Mouse (Mus musculus) stomach, embryonic 15.5 days (tissue): ENCODE measurements around the gene Pak3. TPM values are rescaled to one million over a fixed set of nuclear protein-coding genes. Genes with fewer than 3 reads are reported as not detected.

ENCODE experiments used
- ATAC-seq: fragments of 200-750 bp; cut with Nextera tagmentation; 2 replicates; pipeline ENCODE4 v1.8.0; 2017; ENCODE audit warnings: low read depth, moderate number of reproducible peaks, moderate TSS enrichment; ENCODE audit not compliant: insufficient read depth, low FRiP score
- H3K27ac ChIP-seq: fragments of 300-500 bp; sonication (generic); 2 replicates; pipeline ENCODE4 v1.5.1; 2015; ENCODE audit warnings: mild to moderate bottlenecking, inconsistent platforms
- H3K27me3 ChIP-seq: fragments of 300-500 bp; sonication (generic); replicated peaks from 2 replicates; pipeline ENCODE4 v1.6.1; 2015; ENCODE audit warnings: inconsistent platforms
- H3K36me3 ChIP-seq: fragments of 300-500 bp; sonication (generic); 2 replicates; pipeline ENCODE4 v1.6.1; 2015; ENCODE audit warnings: inconsistent platforms
- H3K4me1 ChIP-seq: fragments of 300-500 bp; sonication (generic); 2 replicates; pipeline ENCODE4 v1.6.1; 2015; ENCODE audit warnings: inconsistent platforms
- H3K4me2 ChIP-seq: fragments of 300-500 bp; sonication (generic); 2 replicates; pipeline ENCODE4 v1.6.1; 2015; ENCODE audit warnings: mild to moderate bottlenecking, inconsistent platforms
- H3K4me3 ChIP-seq: fragments of 300-500 bp; sonication (generic); replicated peaks from 2 replicates; pipeline ENCODE4 v1.5.1; 2015; ENCODE audit warnings: inconsistent platforms
- H3K9ac ChIP-seq: fragments of 300-500 bp; sonication (generic); 2 replicates; pipeline ENCODE4 v1.6.1; 2015; ENCODE audit warnings: inconsistent platforms
- H3K9me3 ChIP-seq: fragments of 300-500 bp; sonication (generic); 2 replicates; pipeline ENCODE4 v1.6.1; 2016; ENCODE audit warnings: inconsistent platforms
- WGBS: fragments of 180-500 bp; shearing (Covaris S2); methylation state at CpG from one replicate; pipeline ENCODE4 v1.1.7; 2015; 5-methylcytosine and 5-hydroxymethylcytosine counted together
- polyA plus RNA-seq: library from polyadenylated mRNA; unstranded; fragments of >200 nt; fragmentation: Nextera tagmentation; extraction: Ambion mirVana; gene quantifications from 2 replicates; pipeline ENCODE4 v1.2.1, GENCODE M21; 2015

Pak3 gene
- polyA plus RNA-seq, 1 experiment from 2014 or later: 10.1 TPM

- H3K9me3 ChIP-seq: no peaks in the 10 kb centered on the region
- no peak for ATAC-seq
- WGBS: 51% methylated on average over 3 of the region's 3 CpGs
Measured at GRCm38 (mm10) chrX:143668242-143668641, 149.9 kb downstream of the Pak3 start.

GRCm38 (mm10) chrX:143678566-143678965, 160.2 kb downstream of the Pak3 start:
- H3K27ac ChIP-seq: no peak overlapping the region
- 68% methylated on average over 2 of the region's 2 CpGs for WGBS
- H3K4me1 ChIP-seq: no peaks in the 10 kb centered on the region
- H3K27me3 ChIP-seq: no peaks in the 10 kb centered on the region
- H3K4me3 ChIP-seq: no peak overlapping the region
- ATAC-seq: no peak
- no peak overlapping the region for H3K4me2 ChIP-seq
- H3K9me3 ChIP-seq: no peaks in the 10 kb centered on the region
- no peak overlapping the region for H3K9ac ChIP-seq
- no peaks in the 10 kb centered on the region for H3K36me3 ChIP-seq

More at GRCm38 (mm10) chrX:143668242-143668641, 149.9 kb downstream of the Pak3 start:
- Histone ChIP-seq H3K27me3 (no peaks in the 10 kb centered on the region), H3K27ac (no peak overlapping the region), H3K9ac (no peak overlapping the region), H3K36me3 (no peaks in the 10 kb centered on the region), H3K4me2 (no peak overlapping the region), H3K4me3 (no peak overlapping the region), H3K4me1 (no peaks in the 10 kb centered on the region)

GRCm38 (mm10) chrX:143722250-143722649, 203.9 kb downstream of the Pak3 start:
- no peak for ATAC-seq

GRCm38 (mm10) chrX:143725411-143725810, 207.0 kb downstream of the Pak3 start:
- no peaks in the 10 kb centered on the region for H3K9me3 ChIP-seq
- no peak overlapping the region for H3K4me3 ChIP-seq
- H3K4me1 ChIP-seq: no peaks in the 10 kb centered on the region
- no peaks in the 10 kb centered on the region for H3K36me3 ChIP-seq
- no peak overlapping the region for H3K4me2 ChIP-seq
- ATAC-seq: no peak
- no peaks in the 10 kb centered on the region for H3K27me3 ChIP-seq
- H3K27ac ChIP-seq: no peak overlapping the region
- WGBS: 87% methylated on average over 3 of the region's 3 CpGs
- H3K9ac ChIP-seq: no peak overlapping the region

More at GRCm38 (mm10) chrX:143722250-143722649, 203.9 kb downstream of the Pak3 start:
- Histone ChIP-seq H3K36me3 (no peaks in the 10 kb centered on the region), H3K27me3 (no peaks in the 10 kb centered on the region), H3K9me3 (no peaks in the 10 kb centered on the region), H3K9ac (no peak overlapping the region), H3K27ac (no peak overlapping the region), H3K4me1 (no peaks in the 10 kb centered on the region), H3K4me3 (no peak overlapping the region), H3K4me2 (no peak overlapping the region)
- 64% methylated on average over 1 of the region's 1 CpGs for WGBS

- Histone ChIP-seq H3K9me3 (no peaks in the 10 kb centered on the region), H3K27me3 (no peaks in the 10 kb centered on the region), H3K4me2 (no peak overlapping the region), H3K9ac (no peak overlapping the region), H3K27ac (no peak overlapping the region), H3K4me3 (no peak overlapping the region), H3K36me3 (no peaks in the 10 kb centered on the region), H3K4me1 (no peaks in the 10 kb centered on the region)
- WGBS: 36% methylated on average over 4 of the region's 4 CpGs
- ATAC-seq: no peak
Measured at GRCm38 (mm10) chrX:143736035-143736434, 217.6 kb downstream of the Pak3 start.

GRCm38 (mm10) chrX:143739171-143739570, 220.8 kb downstream of the Pak3 start:
- H3K9me3 ChIP-seq: no peaks in the 10 kb centered on the region
- H3K36me3 ChIP-seq: no peaks in the 10 kb centered on the region
- no peak overlapping the region for H3K4me2 ChIP-seq
- no peak overlapping the region for H3K4me3 ChIP-seq
- ATAC-seq: no peak
- no peaks in the 10 kb centered on the region for H3K4me1 ChIP-seq
- no peaks in the 10 kb centered on the region for H3K27me3 ChIP-seq
- WGBS: 27% methylated on average over 2 of the region's 2 CpGs
- no peak overlapping the region for H3K27ac ChIP-seq
- no peak overlapping the region for H3K9ac ChIP-seq

- 67% methylated on average over 3 of the region's 3 CpGs for WGBS
- Histone ChIP-seq H3K4me2 (no peak overlapping the region), H3K27ac (no peak overlapping the region), H3K9ac (no peak overlapping the region), H3K9me3 (no peaks in the 10 kb centered on the region), H3K4me3 (no peak overlapping the region), H3K36me3 (no peaks in the 10 kb centered on the region), H3K4me1 (no peaks in the 10 kb centered on the region), H3K27me3 (no peaks in the 10 kb centered on the region)
- ATAC-seq: no peak
Measured at GRCm38 (mm10) chrX:143762556-143762955, 244.2 kb downstream of the Pak3 start.

GRCm38 (mm10) chrX:143815948-143816347, 297.6 kb downstream of the Pak3 start:
- 67% methylated on average over 1 of the region's 1 CpGs for WGBS
- H3K4me3 ChIP-seq: no peak overlapping the region
- ATAC-seq: no peak
- H3K9me3 ChIP-seq: no peaks in the 10 kb centered on the region
- H3K36me3 ChIP-seq: no peaks in the 10 kb centered on the region
- no peak overlapping the region for H3K9ac ChIP-seq
- no peaks in the 10 kb centered on the region for H3K27me3 ChIP-seq
- H3K4me1 ChIP-seq: no peaks in the 10 kb centered on the region
- H3K4me2 ChIP-seq: no peak overlapping the region
- H3K27ac ChIP-seq: no peak overlapping the region

GRCm38 (mm10) chrX:143818961-143819360, 300.6 kb downstream of the Pak3 start:
- Histone ChIP-seq H3K27me3 (no peaks in the 10 kb centered on the region), H3K4me1 (no peaks in the 10 kb centered on the region), H3K9me3 (no peaks in the 10 kb centered on the region), H3K36me3 (no peaks in the 10 kb centered on the region), H3K27ac (no peak overlapping the region), H3K4me2 (no peak overlapping the region), H3K9ac (no peak overlapping the region), H3K4me3 (no peak overlapping the region)
- ATAC-seq: no peak
- 93% methylated on average over 2 of the region's 2 CpGs for WGBS

- Histone ChIP-seq H3K27ac (no peak overlapping the region), H3K4me2 (peak overlapping the region; percentile 40), H3K9ac (no peak overlapping the region), H3K27me3 (no peaks in the 10 kb centered on the region), H3K4me1 (no peaks in the 10 kb centered on the region), H3K36me3 (no peaks in the 10 kb centered on the region), H3K9me3 (no peaks in the 10 kb centered on the region), H3K4me3 (peak overlapping the region; percentile 32)
- WGBS: 45% methylated on average over 4 of the region's 4 CpGs
- no peak for ATAC-seq
Measured at GRCm38 (mm10) chrX:143826521-143826920, 308.1 kb downstream of the Pak3 start.

GRCm38 (mm10) chrX:143827212-143827611, 308.8 kb downstream of the Pak3 start, which contains the start of gene Capn6:
Gene Capn6 (minus strand): TSS chrX:143827414.
- peak; percentile 79 for ATAC-seq
- Histone ChIP-seq H3K4me1 (no peaks in the 10 kb centered on the region), H3K4me2 (peak within 1 kb of the TSS; percentile 40), H3K36me3 (no peaks in the 10 kb centered on the region), H3K27ac (no peak within 1 kb of the TSS), H3K4me3 (peak within 1 kb of the TSS; percentile 32), H3K9ac (no peak within 1 kb of the TSS), H3K27me3 (no peaks in the 10 kb centered on the region), H3K9me3 (no peaks in the 10 kb centered on the region)
- WGBS: 28% methylated on average over 4 of the region's 4 CpGs

- no peaks in the 10 kb centered on the region for H3K27me3 ChIP-seq
- no peak overlapping the region for H3K9ac ChIP-seq
- 69% methylated on average over 3 of the region's 3 CpGs for WGBS
- no peak for ATAC-seq
- H3K4me3 ChIP-seq: no peak overlapping the region
- no peaks in the 10 kb centered on the region for H3K4me1 ChIP-seq
- H3K27ac ChIP-seq: no peak overlapping the region
- no peaks in the 10 kb centered on the region for H3K36me3 ChIP-seq
- H3K4me2 ChIP-seq: no peak overlapping the region
- no peaks in the 10 kb centered on the region for H3K9me3 ChIP-seq
Measured at GRCm38 (mm10) chrX:143846637-143847036, 328.2 kb downstream of the Pak3 start.
